In the genomic region with DNA sequence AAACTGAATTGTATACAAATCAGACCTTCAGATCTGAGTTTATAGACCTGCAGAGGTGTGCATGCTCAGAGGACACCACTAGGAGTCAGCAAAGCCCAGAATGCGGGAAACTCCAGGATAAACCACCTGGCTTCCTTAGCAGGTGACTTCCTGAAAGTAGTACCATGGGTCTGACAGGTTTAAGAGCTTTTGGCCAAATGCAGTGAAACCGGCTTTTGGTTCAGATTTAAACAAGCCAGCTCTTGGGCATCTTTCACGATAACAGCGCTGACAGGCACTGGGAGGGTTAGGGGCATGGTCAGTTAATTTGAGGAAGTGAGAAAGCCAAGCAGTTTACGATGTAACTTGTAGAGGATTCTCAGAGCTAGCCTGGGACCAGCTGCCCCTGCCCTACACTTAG, we compare ENCODE assay signal across 14 mouse cellular contexts. TPM values are rescaled to one million over a fixed set of nuclear protein-coding genes. Genes with fewer than 3 reads are reported as not detected.
A peak's percentile ranks its signal among the peaks of the same experiment; 100 is the strongest.
DNase-seq lines count a peak whose midpoint lies in the region; ATAC-seq and TF ChIP-seq lines count a peak whose summit lies in the region.
"Had no signal": no experiment of that assay in that cellular context is flagged by ENCODE, and none has a peak within 500 bp of the region (broad histone marks: within the 10 kb centered on the region; RNA-seq: fewer than 3 reads in every experiment).

No protein-coding gene starts in this region.

- TF ChIP-seq POLR2A in kidney, adult 2 months (IDR thresholded peaks at IDR 0.05; ENCODE audit: low read depth, low read length) = no peak

- DNase-seq in kidney, adult 2 months = no peak
- DNase-seq in kidney, adult 11 months = no peak
- DNase-seq in spleen, postnatal 36 days (ENCODE audit: low spot score in 2 of 2) = peak; percentile 38 to 53
- no peak for DNase-seq in spleen, adult 12 weeks (ENCODE audit: low spot score)
- peak; percentile 52 for DNase-seq in stomach, postnatal 0 days (ENCODE audit: low spot score)
- no peak for DNase-seq in heart, embryonic 10.5 days (ENCODE audit: low spot score)
- DNase-seq: cerebellum, adult 9-11 months; gastrocnemius, postnatal 25 days; heart, postnatal 14 days; lung, adult 2 months had no signal

- TF ChIP-seq EP300 in stomach, postnatal 0 days (optimal IDR thresholded peaks at IDR 0.05) = no peak

- no peaks in the 10 kb centered on the region for H3K27me3 ChIP-seq in kidney, adult 2 months (replicated peaks; ENCODE audit: control insufficient read depth, insufficient read depth, low read length)
- H3K27me3 ChIP-seq in stomach, postnatal 0 days (ENCODE audit: control insufficient read depth, insufficient read depth, low read length) = no peaks in the 10 kb centered on the region
- H3K27me3 ChIP-seq in heart, embryonic 10.5 days (ENCODE audit: insufficient read depth, poor library complexity, severe bottlenecking) = no peaks in the 10 kb centered on the region

- no peak overlapping the region for H3K27ac ChIP-seq in kidney, adult 2 months (ENCODE audit: insufficient read depth, low read depth, low read length)
- no peak overlapping the region for H3K27ac ChIP-seq in stomach, postnatal 0 days (replicated peaks)
- no peak overlapping the region for H3K27ac ChIP-seq in heart, embryonic 10.5 days
- H3K27ac ChIP-seq: forebrain, embryonic 10.5 days; limb, embryonic 10.5 days; midbrain, embryonic 10.5 days had no signal

- no peaks in the 10 kb centered on the region for H3K9me3 ChIP-seq in stomach, postnatal 0 days (ENCODE audit: control insufficient read depth, low read length)
- no peaks in the 10 kb centered on the region for H3K9me3 ChIP-seq in heart, embryonic 10.5 days
- H3K9me3 ChIP-seq: forebrain, embryonic 10.5 days; limb, embryonic 10.5 days; midbrain, embryonic 10.5 days had no signal

- no peaks in the 10 kb centered on the region for H3K36me3 ChIP-seq in kidney, adult 2 months (ENCODE audit: control insufficient read depth, insufficient read depth, low read length)
- 0 out of 2 replicates have a peak, but pooled peaks cover 2% of the 10 kb centered on the region for H3K36me3 ChIP-seq in stomach, postnatal 0 days (ENCODE audit: control insufficient read depth, insufficient read depth, low read length)
- H3K36me3 ChIP-seq in heart, embryonic 10.5 days = peaks cover 12% of the 10 kb centered on the region

- H3K4me2 ChIP-seq in stomach, postnatal 0 days (replicated peaks; ENCODE audit: low read depth) = no peak overlapping the region

- no peak overlapping the region for H3K9ac ChIP-seq in stomach, postnatal 0 days (ENCODE audit: low read length)

- peak; percentile 46 for ATAC-seq in common myeloid progenitor, adult 5-6 weeks (replicated peaks; ENCODE audit: low read depth, poor library complexity, severe bottlenecking)
- ATAC-seq in stomach, postnatal 0 days (ENCODE audit: low FRiP score, low TSS enrichment) = no peak

- H3K4me1 ChIP-seq in kidney, adult 2 months (ENCODE audit: control insufficient read depth, insufficient read depth, low read length) = peaks cover 35% of the 10 kb centered on the region
- H3K4me1 ChIP-seq in stomach, postnatal 0 days (replicated peaks; ENCODE audit: control insufficient read depth, insufficient read depth) = peaks cover 3% of the 10 kb centered on the region; the same call in 1 of the 2 replicates
- peaks cover 56% of the 10 kb centered on the region for H3K4me1 ChIP-seq in heart, embryonic 10.5 days

- WGBS in kidney, adult 2 months = 47% methylated on average over 5 of the region's 5 CpGs
- 59% methylated on average over 5 of the region's 5 CpGs for WGBS in stomach, postnatal 0 days
- 74% methylated on average over 5 of the region's 5 CpGs for WGBS in heart, embryonic 10.5 days

- H3K4me3 ChIP-seq in kidney, adult 2 months (ENCODE audit: insufficient read depth, low read depth, low read length) = no peak overlapping the region
- H3K4me3 ChIP-seq in stomach, postnatal 0 days (ENCODE audit: low read depth, low read length) = no peak overlapping the region
- H3K4me3 ChIP-seq in heart, embryonic 10.5 days = no peak overlapping the region
- H3K4me3 ChIP-seq: forebrain, embryonic 10.5 days; limb, embryonic 10.5 days; midbrain, embryonic 10.5 days had no signal

- TF ChIP-seq CTCF in kidney, adult 2 months (conservative IDR thresholded peaks at IDR 0.05; ENCODE audit: insufficient read depth, insufficient read length, low read depth, low read length) = peak; percentile 60
- peak; percentile 65 for TF ChIP-seq CTCF in stomach, postnatal 0 days (IDR thresholded peaks at IDR 0.05; ENCODE audit: low read depth)

RNA-seq across cellular contexts. Expression of a gene that starts 14.0 kb away (rescaled TPM):
- 37.0 and 37.2 TPM in 2 replicates for polyA plus RNA-seq in kidney, adult 2 months (2012; rRNA removed)
- 11.6 and 13.4 TPM in 2 replicates for total RNA-seq in common myeloid progenitor, adult 5-6 weeks (2017)
- polyA plus RNA-seq in stomach, postnatal 0 days (2015; fragmentation: Nextera tagmentation; extraction: Ambion mirVana) = 6.9 and 8.1 TPM in 2 replicates
- 5.4 and 5.6 TPM in 2 replicates for polyA plus RNA-seq in heart, embryonic 10.5 days (2016; fragmentation: Nextera tagmentation; extraction: Ambion mirVana)

RNA-seq across cellular contexts. Expression of a gene that starts 36.1 kb away (rescaled TPM):
- 6.2 and 7.0 TPM in 2 replicates for polyA plus RNA-seq in kidney, adult 2 months (2012; rRNA removed)
- 2.1 and 4.7 TPM in 2 replicates for total RNA-seq in common myeloid progenitor, adult 5-6 weeks (2017)
- 2.0 TPM in 2 replicates for polyA plus RNA-seq in stomach, postnatal 0 days (2015; fragmentation: Nextera tagmentation; extraction: Ambion mirVana)
- 3.4 and 5.0 TPM in 2 replicates for polyA plus RNA-seq in heart, embryonic 10.5 days (2016; fragmentation: Nextera tagmentation; extraction: Ambion mirVana)

RNA-seq across cellular contexts. Expression of a gene that starts 59.6 kb away (rescaled TPM):
- polyA plus RNA-seq in kidney, adult 2 months (2012; rRNA removed) = 33.4 and 34.1 TPM in 2 replicates
- total RNA-seq in common myeloid progenitor, adult 5-6 weeks (2017) = 0.49 and 5.8 TPM in 2 replicates
- polyA plus RNA-seq in stomach, postnatal 0 days (2015; fragmentation: Nextera tagmentation; extraction: Ambion mirVana) = 13.5 and 15.2 TPM in 2 replicates
- 2.7 and 5.2 TPM in 2 replicates for polyA plus RNA-seq in heart, embryonic 10.5 days (2016; fragmentation: Nextera tagmentation; extraction: Ambion mirVana)

Comparison
In these comparisons a context has a peak if more than half of its experiments do, and no peak if none do; other contexts are left out.
1. DNase-seq: peak in spleen, postnatal 36 days (2 of 2) and stomach, postnatal 0 days (single experiment); none in kidney, adult 2 months (single experiment), kidney, adult 11 months (single experiment), spleen, adult 12 weeks (single experiment) and heart, embryonic 10.5 days (single experiment).